Mouse (Mus musculus) CH12.LX (cell line): Measurements from ENCODE around the gene Gm10647. TPM values are rescaled to one million over a fixed set of nuclear protein-coding genes. Genes with fewer than 3 reads are reported as not detected.

Experiments used
- DNase-seq: peaks from one replicate; pipeline ENCODE4 v3.0.0-alpha.2; 2013; ENCODE audit errors: extremely low read depth
- H3K27ac ChIP-seq: 2 replicates; pipeline ENCODE4 v1.5.1; 2012; ENCODE audit warnings: low read depth, mild to moderate bottlenecking, control low read depth, moderate library complexity; ENCODE audit not compliant: insufficient read depth
- H3K27me3 ChIP-seq: replicated peaks from 2 replicates; pipeline ENCODE3; 2012; ENCODE audit warnings: inconsistent platforms
- H3K36me3 ChIP-seq, 2 experiments: replicated peaks in 1 of 2; 2 replicates each; pipeline versions ENCODE3 to v1.6.1; 2012; ENCODE audit warnings: inconsistent platforms in 1 of 2, low read length in 1 of 2, mild to moderate bottlenecking in 1 of 2, mixed read lengths in 1 of 2, moderate library complexity in 1 of 2; ENCODE audit not compliant: control insufficient read depth in 1 of 2, insufficient read depth in 1 of 2
- H3K4me1 ChIP-seq, 2 experiments: 2 replicates each; pipeline ENCODE4 v1.6.1; 2012; ENCODE audit warnings: inconsistent platforms in 1 of 2, moderate library complexity in 1 of 2; ENCODE audit not compliant: insufficient read depth in 2 of 2, control insufficient read depth in 1 of 2
- H3K4me2 ChIP-seq: 2 replicates; pipeline ENCODE4 v1.6.1; 2012; ENCODE audit warnings: low read depth, mild to moderate bottlenecking, control low read depth; ENCODE audit not compliant: poor library complexity, insufficient read depth, severe bottlenecking
- H3K4me3 ChIP-seq, 3 experiments: fragments of 150-350 bp in 1 of 3; sonication (generic) in 1 of 3; replicated peaks in 1 of 3; 2 replicates each; pipeline versions ENCODE3 to v1.5.1; 2011 to 2012; ENCODE audit warnings: low read depth in 2 of 3, low read length in 2 of 3, mild to moderate bottlenecking in 2 of 3, moderate library complexity in 2 of 3, control low read depth in 1 of 3, improper control_type of control experiment in 1 of 3, inconsistent platforms in 1 of 3, mixed read lengths in 1 of 3; ENCODE audit not compliant: poor library complexity in 1 of 3
- H3K79me2 ChIP-seq: replicated peaks from 2 replicates; pipeline ENCODE4 v1.6.1; 2012; ENCODE audit warnings: mild to moderate bottlenecking, moderate library complexity; ENCODE audit not compliant: control insufficient read depth, poor library complexity, insufficient read depth, severe bottlenecking; ENCODE audit errors: extremely low read depth
- H3K9ac ChIP-seq: 2 replicates; pipeline ENCODE4 v1.6.1; 2012; ENCODE audit warnings: low read depth, mild to moderate bottlenecking, control low read depth, moderate library complexity; ENCODE audit not compliant: insufficient read depth
- H3K9me3 ChIP-seq: replicated peaks from 2 replicates; pipeline ENCODE3; 2012; ENCODE audit warnings: low read length, inconsistent platforms, mixed read lengths
- CTCF ChIP-seq, 2 experiments: IDR thresholded peaks in 1 of 2; conservative IDR thresholded peaks in 1 of 2; 2 replicates each; pipeline ENCODE4 v1.5.1; 2011 to 2012; ENCODE audit warnings: low read depth in 2 of 2, low read length in 2 of 2, improper control_type of control experiment in 1 of 2, inconsistent platforms in 1 of 2, mild to moderate bottlenecking in 1 of 2, moderate library complexity in 1 of 2
- E2F4 ChIP-seq: IDR thresholded peaks from 2 replicates; pipeline ENCODE4 v1.6.1; 2011; ENCODE audit warnings: low read depth, low read length, improper control_type of control experiment; ENCODE audit not compliant: insufficient replicate concordance
- JUND ChIP-seq: conservative IDR thresholded peaks from 2 replicates; pipeline ENCODE4 v1.6.1; 2011; ENCODE audit warnings: low read depth, low read length, improper control_type of control experiment
- MAFK ChIP-seq: IDR thresholded peaks from 2 replicates; pipeline ENCODE4 v1.6.1; 2011; ENCODE audit warnings: low read length, improper control_type of control experiment; ENCODE audit not compliant: insufficient replicate concordance
- MAX ChIP-seq: IDR thresholded peaks from 2 replicates; pipeline ENCODE4 v1.6.1; 2011; ENCODE audit warnings: low read length, improper control_type of control experiment
- MAZ ChIP-seq: IDR thresholded peaks from 2 replicates; pipeline ENCODE4 v1.6.1; 2012; ENCODE audit warnings: low read depth, mild to moderate bottlenecking, inconsistent platforms, low read length, improper control_type of control experiment, moderate library complexity
- MXI1 ChIP-seq: IDR thresholded peaks from 2 replicates; pipeline ENCODE4 v1.6.1; 2011; ENCODE audit warnings: mild to moderate bottlenecking, low read depth, low read length, improper control_type of control experiment
- MYC ChIP-seq: IDR thresholded peaks from 2 replicates; pipeline ENCODE4 v1.6.1; 2011; ENCODE audit warnings: low read depth, mild to moderate bottlenecking, improper control_type of control experiment, low read length
- NELFE ChIP-seq: IDR thresholded peaks from 2 replicates; pipeline ENCODE4 v1.6.1; 2011; ENCODE audit warnings: low read depth, low read length, improper control_type of control experiment
- NRF1 ChIP-seq: IDR thresholded peaks from 2 replicates; pipeline ENCODE4 v1.6.1; 2014; ENCODE audit warnings: low read depth, mild to moderate bottlenecking, inconsistent platforms, low read length, improper control_type of control experiment, moderate library complexity
- TCF12 ChIP-seq: IDR thresholded peaks from 2 replicates; pipeline ENCODE4 v1.6.1; 2014; ENCODE audit warnings: low read depth, mild to moderate bottlenecking, inconsistent platforms, low read length, improper control_type of control experiment
- ZC3H11A ChIP-seq: IDR thresholded peaks from 2 replicates; pipeline ENCODE4 v1.6.1; 2012; ENCODE audit warnings: low read depth, mild to moderate bottlenecking, inconsistent platforms, low read length, improper control_type of control experiment
- dilution Hi-C: fragments of 300-500 bp; cut with MboI; formaldehyde crosslinking; loops from 2 replicates; pipeline ENCODE4 v1.14.3; 2020; ENCODE audit warnings: low sequenced_read_pairs; ENCODE audit not compliant: extremely low pct_unique_long_range_greater_than_20kb, extremely low pct_ligation_motif_present
- in situ Hi-C: fragments of 300-500 bp; cut with MboI; formaldehyde crosslinking; loops from 3 replicates; pipeline ENCODE4 v1.14.3; 2019; ENCODE audit warnings: low sequenced_read_pairs, low pct_ligation_motif_present, low pct_unique_long_range_greater_than_20kb, mixed read lengths
- polyA plus RNA-seq: library from polyadenylated mRNA; unstranded; fragments of >175 nt; gene quantifications from 2 replicates; pipeline ENCODE4 v1.2.1, GENCODE M21; 2012; ENCODE audit warnings: low read depth; ENCODE audit not compliant: insufficient read length
- total RNA-seq, 2 experiments: library from RNA; depleted of rRNA; stranded (reverse); fragments of 300-350 nt in 1 of 2; fragments of >200 nt in 1 of 2; gene quantifications; 2 replicates each; pipeline ENCODE4 v1.2.3; 2012 to 2014

The Gm10647 gene
- total and polyA plus RNA-seq, 3 experiments = not detected

DNA sequence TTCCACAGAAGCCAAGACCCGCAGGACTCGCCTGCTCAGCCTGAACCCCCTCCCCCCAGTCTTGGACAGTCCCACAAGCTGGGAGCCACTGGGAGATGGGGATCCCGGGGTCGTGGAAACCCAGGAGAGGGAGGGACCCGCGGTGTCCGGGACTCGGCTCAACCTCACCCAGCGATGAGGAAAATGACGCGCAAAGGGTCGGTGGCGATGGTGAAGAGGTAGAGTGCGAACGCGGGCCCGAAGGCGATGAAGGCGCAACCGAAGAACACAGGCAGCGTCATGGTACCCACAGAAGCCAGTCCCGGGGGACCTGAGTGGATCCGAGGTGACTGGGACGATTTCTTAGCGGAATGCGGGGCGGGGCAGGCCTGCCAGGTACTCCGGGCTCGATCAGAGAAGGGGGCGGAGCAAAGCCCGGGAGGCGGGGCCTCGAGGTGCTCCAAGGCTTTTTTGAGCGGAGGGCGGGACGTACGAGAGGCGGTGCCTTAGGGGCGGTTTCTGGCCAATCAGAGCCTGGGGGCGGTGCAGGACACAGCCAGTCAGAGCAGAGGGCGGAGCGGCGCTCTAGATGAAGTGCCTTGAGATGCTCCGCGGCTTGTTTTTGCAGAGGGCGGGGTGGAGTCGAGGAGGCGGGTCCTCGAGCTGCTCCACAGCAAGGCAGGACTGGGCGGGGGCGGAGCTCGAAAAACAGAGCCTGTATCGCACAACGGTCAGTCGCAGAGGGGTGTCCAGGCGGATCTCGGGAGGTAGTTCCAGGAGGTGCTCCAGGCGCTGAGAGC, 37.7 kb downstream of the Gm10647 start, which contains the start of gene Aph1c:
Aph1c (minus strand) TSS at position 409 of the 779 bp plus-strand sequence.
- TF ChIP-seq TCF12 = 0 out of 2 replicates have a peak, but pooled peaks have one; percentile 19
- no peak for TF ChIP-seq MAZ
- 0 out of 2 replicates have a peak, but pooled peaks have one; percentile 26 for TF ChIP-seq MYC
- TF ChIP-seq MAFK = no peak
- peak; percentile 48 for TF ChIP-seq NRF1
- no peak for TF ChIP-seq NELFE
- TF ChIP-seq E2F4 = no peak
- TF ChIP-seq CTCF (conservative IDR thresholded peaks at IDR 0.05 in 1 of 2, IDR thresholded peaks at IDR 0.05 in 1 of 2; ENCODE audit: low read depth in 2 of 2, low read length in 2 of 2) = no peak
- TF ChIP-seq ZC3H11A = no peak
- dilution Hi-C loops (no loop called here), in situ Hi-C loops (no loop called here)
- Histone ChIP-seq H3K4me3 (peak within 1 kb of the TSS; percentile 11 to 63 (median 34)), H3K9me3 (peaks cover 6% of the 10 kb centered on the region), H3K27ac (no peak within 1 kb of the TSS), H3K36me3 (peaks cover 0 to 15% of the 10 kb centered on the region in 2 experiments), H3K4me2 (peak within 1 kb of the TSS; percentile 48), H3K9ac (peak within 1 kb of the TSS; percentile 2; the same call in 1 of the 2 replicates), H3K79me2 (no peaks in the 10 kb centered on the region), H3K27me3 (no peaks in the 10 kb centered on the region), H3K4me1 (peaks cover 0 to 12% of the 10 kb centered on the region in 2 experiments; a peak in 1 of 4 replicates)
- DNase-seq = peak; percentile 56

DNA sequence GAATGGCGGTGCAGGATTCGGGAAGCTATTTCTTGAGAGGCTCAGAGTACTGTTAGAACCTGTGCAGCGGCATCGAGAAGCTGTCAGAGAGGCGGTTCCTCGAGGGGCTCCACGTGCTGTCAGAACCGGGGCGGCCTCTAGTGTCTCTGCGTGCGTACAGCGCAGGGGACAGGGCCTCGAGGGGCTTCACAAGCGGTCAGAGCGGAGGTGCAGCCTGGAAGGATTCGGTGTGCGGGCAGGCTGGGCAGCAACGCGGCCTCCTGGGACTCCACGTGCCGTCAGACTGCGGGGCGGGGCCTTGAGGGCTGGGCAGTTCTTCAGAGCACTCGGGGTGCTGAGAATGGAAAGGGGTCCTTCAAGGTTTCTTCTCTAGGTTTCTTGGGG, 38.2 kb downstream of the Gm10647 start:
- no peaks in the 10 kb centered on the region for H3K27me3 ChIP-seq
- H3K79me2 ChIP-seq = no peaks in the 10 kb centered on the region
- H3K27ac ChIP-seq = no peak overlapping the region
- peak overlapping the region; percentile 38 for H3K4me2 ChIP-seq
- H3K36me3 ChIP-seq = peaks cover 0 to 21% of the 10 kb centered on the region in 2 experiments
- dilution Hi-C loops (no loop called here), in situ Hi-C loops (no loop called here)
- TF ChIP-seq JUND (no peak), TCF12 (0 out of 2 replicates have a peak, but pooled peaks have one; percentile 2), MXI1 (peak; percentile 73), MAX (peak; percentile 54; the same call in 1 of the 2 replicates)
- no peak for DNase-seq
- peak overlapping the region; percentile 9 to 32 (median 16) for H3K4me3 ChIP-seq
- peaks cover 0 to 12% of the 10 kb centered on the region in 2 experiments; a peak in 1 of 4 replicates for H3K4me1 ChIP-seq
- H3K9me3 ChIP-seq = peaks cover 6% of the 10 kb centered on the region
- no peak overlapping the region for H3K9ac ChIP-seq
